In genomic region chr1:191435359-191435758, GRCm38 (mm10) we compare ENCODE assay signal across 8 mouse cellular contexts. TPM values are rescaled to one million over a fixed set of nuclear protein-coding genes. Genes with fewer than 3 reads are reported as not detected.
DNase-seq lines count a peak whose midpoint lies in the region; ATAC-seq lines count a peak whose summit lies in the region.

No protein-coding gene starts in this region.

- H3K27ac ChIP-seq in hindbrain, embryonic 15.5 days (replicated peaks) = no peak overlapping the region
- H3K27ac ChIP-seq in neural tube, embryonic 15.5 days (replicated peaks) = no peak overlapping the region

- H3K27me3 ChIP-seq in hindbrain, embryonic 15.5 days = no peaks in the 10 kb centered on the region
- H3K27me3 ChIP-seq in neural tube, embryonic 15.5 days (replicated peaks) = no peaks in the 10 kb centered on the region

- DNase-seq in urinary bladder, postnatal 14 days (ENCODE audit: low spot score) = peak; percentile 85
- no peak for DNase-seq in urinary bladder, postnatal 10 days (ENCODE audit: low spot score)
- DNase-seq in frontal cortex, postnatal 10 days (ENCODE audit: low spot score in 2 of 2) = peak; percentile 53 to 61
- peak; percentile 48 to 56 for DNase-seq in left cerebral cortex, adult 18-20 months (ENCODE audit: low spot score in 2 of 2)
- no peak for DNase-seq in spleen, adult 12 weeks (ENCODE audit: low spot score)

- H3K4me3 ChIP-seq in hindbrain, embryonic 15.5 days = no peak overlapping the region
- no peak overlapping the region for H3K4me3 ChIP-seq in neural tube, embryonic 15.5 days (replicated peaks)

- H3K9me3 ChIP-seq in hindbrain, embryonic 15.5 days = no peaks in the 10 kb centered on the region
- H3K9me3 ChIP-seq in neural tube, embryonic 15.5 days (replicated peaks) = no peaks in the 10 kb centered on the region

- no peaks in the 10 kb centered on the region for H3K36me3 ChIP-seq in hindbrain, embryonic 15.5 days
- no peaks in the 10 kb centered on the region for H3K36me3 ChIP-seq in neural tube, embryonic 15.5 days

- no peak overlapping the region for H3K9ac ChIP-seq in hindbrain, embryonic 15.5 days
- no peak overlapping the region for H3K9ac ChIP-seq in neural tube, embryonic 15.5 days (replicated peaks)

- WGBS in hindbrain, embryonic 15.5 days = 22% methylated on average over 1 of the region's 1 CpGs
- 13% methylated on average over 1 of the region's 1 CpGs for WGBS in neural tube, embryonic 15.5 days

- no peak overlapping the region for H3K4me2 ChIP-seq in hindbrain, embryonic 15.5 days
- no peak overlapping the region for H3K4me2 ChIP-seq in neural tube, embryonic 15.5 days

- peak; percentile 87 for ATAC-seq in hindbrain, embryonic 15.5 days (ENCODE audit: low FRiP score, low read depth)
- ATAC-seq in neural tube, embryonic 15.5 days (ENCODE audit: low FRiP score) = peak; percentile 55; the same call in 1 of the 2 replicates
- ATAC-seq in granulocyte monocyte progenitor cell, adult 5-6 weeks (replicated peaks; ENCODE audit: poor library complexity, severe bottlenecking) = no peak

- peaks cover 15% of the 10 kb centered on the region for H3K4me1 ChIP-seq in hindbrain, embryonic 15.5 days (replicated peaks)
- H3K4me1 ChIP-seq in neural tube, embryonic 15.5 days = peaks cover 16% of the 10 kb centered on the region

RNA-seq across cellular contexts. Expression of gene Ppp2r5a, which starts 32.3 kb away (rescaled TPM):
- polyA plus RNA-seq in hindbrain, embryonic 15.5 days (2015; fragmentation: Nextera tagmentation; extraction: Ambion mirVana) = 9.6 and 9.9 TPM in 2 replicates
- 10 to 100 TPM; 89.2 to 94.1 TPM for total RNA-seq in left cerebral cortex, adult 18-20 months (2021)
- polyA plus RNA-seq in neural tube, embryonic 15.5 days (2015; fragmentation: Nextera tagmentation; extraction: Ambion mirVana) = 8.7 and 11.9 TPM in 2 replicates
- total RNA-seq in granulocyte monocyte progenitor cell, adult 5-6 weeks (2014; fragmentation: Nextera tagmentation) = 117 and 162 TPM in 2 replicates
- total RNA-seq in granulocyte monocyte progenitor cell, adult 5-6 weeks (2017) = 122 and 183 TPM in 2 replicates

Comparison
In these comparisons a context has a peak if more than half of its experiments do, and no peak if none do; other contexts are left out.
1. DNase-seq: peak in urinary bladder, postnatal 14 days (single experiment), frontal cortex, postnatal 10 days (2 of 2) and left cerebral cortex, adult 18-20 months (2 of 2); none in urinary bladder, postnatal 10 days (single experiment) and spleen, adult 12 weeks (single experiment).